Mouse (Mus musculus) adrenal gland, adult (tissue): ENCODE data around the gene Clint1.
"Not testable (repeated sequence)": the region's sequence is repeated elsewhere in the genome, so short reads cannot be mapped to it uniquely, and the experiment has no call there.

Experiments
- DNase-seq, 2 experiments: peaks; one replicate each; pipeline ENCODE4 v3.0.0; 2022 to 2023; ENCODE audit warnings: low spot score in 1 of 2; ENCODE audit not compliant: inconsistent age in 2 of 2

Gene Clint1

DNA sequence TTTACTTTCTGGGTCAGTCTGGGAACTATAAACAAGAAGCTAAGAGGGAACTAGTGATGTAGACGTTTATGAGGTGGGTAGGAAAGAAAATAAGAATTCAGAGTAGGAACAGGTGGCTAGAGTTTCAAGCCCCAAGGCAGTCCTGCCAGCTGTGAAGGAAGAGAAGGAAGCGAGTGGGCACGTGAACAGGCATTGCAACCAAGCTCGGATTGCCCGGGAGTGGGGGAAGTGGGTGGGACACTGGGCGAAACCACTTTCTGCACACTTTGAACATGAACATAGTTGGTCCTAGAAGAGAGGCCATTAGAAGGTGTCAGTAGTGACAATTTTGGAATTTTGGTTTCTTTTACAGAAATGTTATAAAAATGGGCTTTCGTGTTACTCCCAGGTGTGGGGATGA, 4.3 kb upstream of the Clint1 start:
- DNase-seq: no peak

DNA sequence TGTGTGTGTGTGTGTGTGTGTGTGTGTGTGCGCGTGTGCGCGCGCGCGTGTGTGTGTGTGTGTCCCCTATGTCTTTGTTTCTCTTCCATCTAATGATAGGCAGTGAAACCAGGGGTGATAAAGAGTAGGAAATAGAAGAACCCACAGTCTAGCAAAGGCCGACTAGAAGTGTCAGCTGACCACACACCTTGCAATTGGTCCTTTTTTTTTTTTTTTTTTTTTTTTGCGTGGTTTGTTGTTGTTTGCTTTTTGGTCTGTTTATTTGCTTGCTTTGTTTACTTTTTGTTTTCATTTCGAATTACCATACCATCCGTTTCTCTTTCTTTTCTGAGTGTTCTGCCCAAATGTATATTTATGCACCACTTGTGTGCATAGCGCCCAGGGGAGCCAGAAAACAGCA, 3.6 kb upstream of the Clint1 start:
- DNase-seq: no peak

- peak in 1 of 2 experiments; percentile 65 for DNase-seq
Measured at GRCm38 (mm10) chr11:45849203-45849602, 2.6 kb upstream of the Clint1 start.

DNA sequence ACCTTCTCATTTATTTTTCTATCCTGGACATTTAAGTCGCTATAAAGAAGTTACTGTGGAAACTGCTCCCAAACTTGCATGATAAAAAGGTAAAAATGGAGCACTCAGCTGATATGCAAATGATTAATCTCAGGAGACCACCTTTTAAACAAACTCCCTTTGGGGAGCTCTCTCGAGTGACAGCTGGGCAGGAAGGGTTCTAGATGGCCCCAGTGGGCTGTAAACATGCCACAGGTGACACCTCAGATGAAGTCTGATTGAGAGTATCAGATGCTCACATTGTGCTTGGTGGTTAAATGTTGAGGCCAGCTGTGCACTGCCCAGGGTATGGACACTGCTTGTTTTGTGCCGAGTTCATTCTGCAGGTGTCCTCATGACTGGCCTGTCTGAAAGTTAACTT, 2.0 kb upstream of the Clint1 start:
- DNase-seq: no peak

DNA sequence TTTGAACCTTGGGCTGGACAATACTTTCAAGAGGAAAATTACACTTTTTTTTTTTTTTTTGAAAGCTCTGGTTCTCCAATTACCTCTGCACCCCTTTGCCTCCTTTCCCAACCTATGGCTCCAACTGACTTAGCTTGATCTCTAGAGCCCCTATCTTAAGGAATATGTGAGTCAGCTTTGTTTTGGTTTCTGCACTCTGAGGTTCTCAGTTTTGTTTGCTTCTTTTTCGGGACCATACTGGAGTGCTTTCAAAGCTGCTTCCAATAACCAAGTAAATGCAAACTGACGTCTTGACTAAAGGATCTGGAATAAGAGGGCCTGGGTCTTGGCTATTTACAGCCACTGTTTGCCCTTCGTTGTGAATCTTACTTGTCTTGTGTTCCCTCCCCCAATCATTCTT, 1.5 kb upstream of the Clint1 start:
- no peak for DNase-seq

- DNase-seq: peak in 1 of 2 experiments; percentile 86
Measured at GRCm38 (mm10) chr11:45852124-45852994, 508 bp downstream of the Clint1 start.

GRCm38 (mm10) chr11:45852995-45853317, 1.1 kb downstream of the Clint1 start:
- DNase-seq: peak in 1 of 2 experiments; percentile 43

- no peak for DNase-seq
Measured at GRCm38 (mm10) chr11:45853916-45854315, 2.1 kb downstream of the Clint1 start.

DNA sequence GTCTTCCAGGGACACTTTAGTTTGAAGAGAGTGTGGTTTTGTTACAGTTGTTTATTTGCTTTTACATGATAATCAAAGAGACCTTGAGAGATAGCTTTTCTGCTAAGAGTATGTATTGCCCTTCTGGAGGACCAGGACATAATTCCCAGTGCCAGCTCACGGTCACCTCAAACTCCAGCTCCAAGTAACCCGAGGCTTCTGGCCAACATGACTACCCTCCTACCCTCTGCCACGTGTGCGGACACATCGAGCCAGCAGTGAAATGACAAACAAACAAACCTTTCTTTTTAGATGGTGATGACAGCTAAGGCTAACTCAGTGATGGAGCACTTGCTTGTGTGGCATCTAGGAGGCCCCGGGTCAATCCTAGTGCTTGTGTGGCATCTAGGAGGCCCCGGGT, 2.5 kb downstream of the Clint1 start:
- peak in 1 of 2 experiments; percentile 67 for DNase-seq

- no peak for DNase-seq
Measured at GRCm38 (mm10) chr11:45855407-45856148, 3.7 kb downstream of the Clint1 start.

GRCm38 (mm10) chr11:45856149-45856516, 4.3 kb downstream of the Clint1 start:
- DNase-seq: no peak

GRCm38 (mm10) chr11:45861334-45861733, 9.5 kb downstream of the Clint1 start:
- no peak for DNase-seq

DNA sequence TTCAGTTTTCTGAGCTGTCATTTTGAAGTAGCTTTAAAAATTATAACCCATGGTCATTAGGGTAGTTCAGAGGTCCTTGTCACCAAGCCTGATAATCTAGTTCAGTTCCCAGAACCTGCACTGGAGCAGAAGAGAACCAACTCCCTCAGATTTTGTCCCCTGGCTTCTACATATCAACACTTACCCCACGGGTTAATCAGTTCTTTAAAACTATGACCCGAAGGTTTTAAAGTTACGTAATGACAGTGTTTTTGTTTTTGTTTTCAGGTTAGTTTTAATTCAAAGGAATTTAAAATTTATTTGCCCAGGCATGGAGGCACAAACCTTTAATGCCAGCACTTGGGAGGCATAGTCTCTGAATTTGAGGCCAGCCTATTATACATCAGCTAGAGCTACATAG, 12.6 kb downstream of the Clint1 start:
- DNase-seq: no peak

DNA sequence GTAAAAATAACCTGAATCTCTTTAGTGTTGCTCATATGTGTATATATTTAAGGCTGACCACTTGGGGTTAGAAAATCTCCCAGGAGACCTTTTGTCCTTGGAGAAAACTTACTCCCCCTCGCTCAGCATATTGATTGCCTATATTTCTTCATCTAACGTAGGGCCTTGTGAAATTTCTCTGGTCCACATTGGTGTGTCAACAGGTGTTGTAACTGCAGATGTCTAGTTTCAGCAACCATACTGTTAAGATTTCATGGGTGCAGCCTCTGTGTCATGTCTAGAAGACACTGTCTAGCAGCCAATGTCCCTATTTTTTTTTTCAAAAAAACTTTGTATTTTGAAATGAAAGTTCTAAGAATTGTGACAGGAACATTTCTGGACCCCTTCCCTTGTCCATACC, 14.0 kb downstream of the Clint1 start:
- DNase-seq: no peak

GRCm38 (mm10) chr11:45866534-45866933, 14.7 kb downstream of the Clint1 start:
- DNase-seq: no peak

GRCm38 (mm10) chr11:45873666-45874065, 21.8 kb downstream of the Clint1 start:
- peak in 1 of 2 experiments; percentile 47 for DNase-seq

DNA sequence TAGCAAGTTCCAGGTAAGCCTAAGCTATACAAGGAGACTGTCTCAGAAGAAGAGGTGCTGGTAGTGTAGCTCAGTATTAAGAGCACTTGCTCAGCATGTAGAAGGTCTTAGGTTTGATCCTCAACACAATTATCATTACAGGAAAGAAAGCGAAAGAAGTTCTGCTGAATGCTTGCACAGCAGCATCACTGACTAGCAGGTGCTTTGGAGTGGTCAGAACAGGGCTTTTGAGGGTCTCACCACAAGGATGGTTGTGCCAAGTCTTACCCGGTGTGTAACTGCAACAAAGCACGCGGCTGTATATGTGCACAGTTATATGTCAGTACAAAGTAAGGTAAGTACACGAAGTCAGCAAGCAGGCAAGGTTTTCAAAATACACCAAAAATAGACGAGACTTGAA, 22.4 kb downstream of the Clint1 start:
- no peak for DNase-seq

GRCm38 (mm10) chr11:45875351-45875935, 23.6 kb downstream of the Clint1 start:
- DNase-seq: no peak

DNA sequence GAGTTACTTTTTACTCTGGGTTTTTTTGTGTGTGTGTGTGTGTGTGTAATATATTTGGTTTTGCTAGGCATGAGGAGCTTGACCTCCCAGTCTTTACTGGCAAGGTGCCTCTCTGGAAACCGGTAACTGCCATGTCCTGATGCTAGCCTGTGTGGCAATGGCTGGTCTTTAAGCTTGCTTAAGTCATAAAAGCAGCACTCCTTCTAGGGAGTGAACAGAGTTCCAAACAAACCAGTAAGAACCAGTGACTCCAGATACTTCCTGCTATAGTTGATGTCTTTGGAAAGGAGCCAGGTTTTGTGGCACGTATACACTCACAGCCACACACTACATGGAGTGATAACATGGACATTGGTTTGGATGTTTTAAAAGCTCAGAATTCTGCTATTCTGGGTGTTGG, 24.2 kb downstream of the Clint1 start:
- DNase-seq: no peak

- not testable (repeated sequence) for DNase-seq
Measured at GRCm38 (mm10) chr11:45879366-45879765, 27.5 kb downstream of the Clint1 start.

DNA sequence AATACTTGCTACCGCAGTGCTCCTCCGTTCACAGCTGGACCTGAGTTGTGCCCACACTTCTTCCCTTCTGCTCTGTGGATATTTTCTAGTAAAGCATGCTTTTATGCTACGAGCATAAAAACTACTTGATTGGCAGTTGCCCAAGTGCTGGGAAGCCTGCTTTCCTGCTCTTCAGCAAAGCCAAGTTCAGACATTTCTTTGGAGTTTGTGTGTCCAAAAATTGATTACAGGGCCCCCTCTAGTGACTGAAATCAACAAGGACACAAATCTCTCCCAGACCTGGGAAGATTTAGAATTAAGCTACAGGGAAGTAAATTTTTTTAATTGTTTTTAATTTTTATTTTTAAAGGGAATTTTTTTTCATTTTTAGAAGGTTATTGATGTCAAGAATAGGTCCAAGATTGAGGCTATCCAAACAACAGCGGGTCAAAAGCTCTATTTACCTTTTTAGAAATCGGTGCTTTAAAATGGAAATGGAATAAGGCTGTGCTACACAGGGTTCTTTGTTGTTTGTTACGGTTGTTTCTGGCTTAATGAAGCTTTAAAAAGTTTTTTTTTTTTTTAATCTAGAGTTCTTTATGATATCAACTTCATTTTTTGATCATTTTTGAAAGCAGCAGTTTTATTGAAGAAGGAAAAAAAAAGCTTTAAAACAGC, 29.3 kb downstream of the Clint1 start:
- DNase-seq: peak; percentile 44 to 84

DNA sequence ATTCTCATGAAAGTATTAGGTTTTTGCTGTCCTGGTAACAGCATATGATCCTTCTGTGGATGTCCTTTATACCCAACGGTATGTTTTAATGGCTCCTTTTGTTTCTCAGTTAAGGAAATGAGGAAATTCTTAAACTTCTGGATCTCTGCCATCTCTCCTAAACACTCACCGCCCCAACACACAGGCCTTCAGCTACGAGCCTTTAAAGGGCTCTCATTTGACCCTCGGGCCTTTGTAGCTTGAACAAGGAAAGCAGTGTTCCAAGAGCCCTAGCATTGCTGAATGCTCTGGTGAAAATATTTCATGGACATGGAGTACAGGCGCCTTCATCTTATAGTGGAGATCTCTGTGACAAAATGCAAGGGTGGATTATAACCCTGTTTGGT, 29.8 kb downstream of the Clint1 start:
- DNase-seq: no peak
